Mouse (Mus musculus): Measurements from ENCODE around the gene Lurap1. TPM values are rescaled to one million over a fixed set of nuclear protein-coding genes. Genes with fewer than 3 reads are reported as not detected.
A peak's percentile ranks its signal among the peaks of the same experiment; 100 is the strongest.

Lurap1 gene
- 1.8 and 1.9 TPM in 2 replicates for polyA plus RNA-seq (2016; fragmentation: Nextera tagmentation; extraction: Ambion mirVana)

GRCm38 (mm10) chr4:116151238-116151637 is at the start of gene Lurap1:
Gene Lurap1 (minus strand): TSS chr4:116151338.
- WGBS, result 76% methylated on average over 6 of the region's 6 CpGs

DNA sequence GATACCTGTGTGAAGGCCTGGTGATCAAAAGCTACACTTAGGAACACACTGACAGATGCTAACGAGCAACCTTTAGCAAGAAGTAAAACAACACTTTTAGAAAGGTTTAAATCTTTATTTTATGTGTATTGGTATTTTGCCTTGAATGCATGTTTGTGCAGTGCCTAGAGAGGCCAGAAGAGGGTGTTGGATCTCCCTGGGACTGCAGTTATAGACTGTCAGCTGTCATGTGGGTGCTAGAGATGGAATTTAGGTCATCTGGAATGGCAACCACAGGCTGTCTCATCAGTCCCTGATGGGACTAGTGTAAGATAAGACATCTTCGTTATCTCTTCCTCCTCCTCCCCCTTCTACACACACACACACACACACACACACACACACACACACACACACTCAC is 47.3 kb upstream of the Lurap1 start:
- H3K4me3 ChIP-seq, result no peak overlapping the region
- H3K4me2 ChIP-seq (replicated peaks), result no peak overlapping the region
- H3K4me1 ChIP-seq, result no peaks in the 10 kb centered on the region
- H3K9me3 ChIP-seq, result no peaks in the 10 kb centered on the region
- no peaks in the 10 kb centered on the region for H3K36me3 ChIP-seq
- no peak for ATAC-seq (ENCODE audit: low FRiP score, low read depth)
- 85% methylated on average over 2 of the region's 2 CpGs for WGBS
- H3K27ac ChIP-seq (replicated peaks), result no peak overlapping the region
- H3K27me3 ChIP-seq, result no peaks in the 10 kb centered on the region
- H3K9ac ChIP-seq (replicated peaks), result no peak overlapping the region

More at GRCm38 (mm10) chr4:116151238-116151637, at the start of gene Lurap1:
- Histone ChIP-seq H3K4me2 (replicated peaks) (peak within 1 kb of the TSS; percentile 71), H3K27me3 (no peaks in the 10 kb centered on the region), H3K27ac (replicated peaks) (peak within 1 kb of the TSS; percentile 86), H3K4me1 (peaks cover 16% of the 10 kb centered on the region), H3K4me3 (peak within 1 kb of the TSS; percentile 74), H3K9me3 (no peaks in the 10 kb centered on the region), H3K9ac (replicated peaks) (peak within 1 kb of the TSS; percentile 91), H3K36me3 (peaks cover 47% of the 10 kb centered on the region)
- ATAC-seq (ENCODE audit: low FRiP score, low read depth), result no peak

- H3K27ac ChIP-seq (replicated peaks), result no peak overlapping the region
- H3K4me2 ChIP-seq (replicated peaks), result no peak overlapping the region
- H3K27me3 ChIP-seq, result no peaks in the 10 kb centered on the region
- no peaks in the 10 kb centered on the region for H3K36me3 ChIP-seq
- WGBS, result 78% methylated on average over 9 of the region's 9 CpGs
- no peak overlapping the region for H3K9ac ChIP-seq (replicated peaks)
- ATAC-seq (ENCODE audit: low FRiP score, low read depth), result no peak
- no peaks in the 10 kb centered on the region for H3K9me3 ChIP-seq
- no peak overlapping the region for H3K4me3 ChIP-seq
- no peaks in the 10 kb centered on the region for H3K4me1 ChIP-seq
Measured at GRCm38 (mm10) chr4:116193583-116194383, 42.6 kb upstream of the Lurap1 start.

GRCm38 (mm10) chr4:116192286-116192835 is 41.2 kb upstream of the Lurap1 start:
- Histone ChIP-seq H3K4me2 (replicated peaks) (no peak overlapping the region), H3K36me3 (no peaks in the 10 kb centered on the region), H3K4me1 (no peaks in the 10 kb centered on the region), H3K9me3 (no peaks in the 10 kb centered on the region), H3K4me3 (no peak overlapping the region), H3K27me3 (no peaks in the 10 kb centered on the region), H3K27ac (replicated peaks) (no peak overlapping the region), H3K9ac (replicated peaks) (no peak overlapping the region)
- 66% methylated on average over 4 of the region's 4 CpGs for WGBS
- no peak for ATAC-seq (ENCODE audit: low FRiP score, low read depth)

GRCm38 (mm10) chr4:116185083-116185482 is 33.9 kb upstream of the Lurap1 start:
- Histone ChIP-seq H3K9ac (replicated peaks) (no peak overlapping the region), H3K4me2 (replicated peaks) (no peak overlapping the region), H3K36me3 (no peaks in the 10 kb centered on the region), H3K4me1 (peaks cover 7% of the 10 kb centered on the region), H3K27me3 (peaks cover 7% of the 10 kb centered on the region; the same call in 1 of the 2 replicates), H3K9me3 (no peaks in the 10 kb centered on the region), H3K4me3 (no peak overlapping the region), H3K27ac (replicated peaks) (no peak overlapping the region)
- 90% methylated on average over 4 of the region's 4 CpGs for WGBS
- ATAC-seq (ENCODE audit: low FRiP score, low read depth), result no peak

- no peak overlapping the region for H3K4me3 ChIP-seq
- no peaks in the 10 kb centered on the region for H3K36me3 ChIP-seq
- ATAC-seq (ENCODE audit: low FRiP score, low read depth), result no peak
- H3K27me3 ChIP-seq, result peaks cover 7% of the 10 kb centered on the region; the same call in 1 of the 2 replicates
- WGBS, result 2% methylated on average over 12 of the region's 12 CpGs
- H3K4me1 ChIP-seq, result peaks cover 9% of the 10 kb centered on the region
- peak overlapping the region; percentile 41 for H3K4me2 ChIP-seq (replicated peaks)
- no peak overlapping the region for H3K27ac ChIP-seq (replicated peaks)
- H3K9ac ChIP-seq (replicated peaks), result peak overlapping the region; percentile 34; the same call in 1 of the 2 replicates
- no peaks in the 10 kb centered on the region for H3K9me3 ChIP-seq
Measured at GRCm38 (mm10) chr4:116182745-116183144, 31.6 kb upstream of the Lurap1 start.

GRCm38 (mm10) chr4:116182079-116182478 is 30.9 kb upstream of the Lurap1 start:
- WGBS, result 29% methylated on average over 3 of the region's 3 CpGs
- no peak overlapping the region for H3K9ac ChIP-seq (replicated peaks)
- H3K4me3 ChIP-seq, result no peak overlapping the region
- ATAC-seq (ENCODE audit: low FRiP score, low read depth), result no peak
- no peaks in the 10 kb centered on the region for H3K36me3 ChIP-seq
- no peaks in the 10 kb centered on the region for H3K9me3 ChIP-seq
- H3K27me3 ChIP-seq, result peaks cover 7% of the 10 kb centered on the region; the same call in 1 of the 2 replicates
- no peak overlapping the region for H3K27ac ChIP-seq (replicated peaks)
- H3K4me2 ChIP-seq (replicated peaks), result no peak overlapping the region
- peaks cover 14% of the 10 kb centered on the region for H3K4me1 ChIP-seq

- H3K27ac ChIP-seq (replicated peaks), result no peak overlapping the region
- no peak overlapping the region for H3K9ac ChIP-seq (replicated peaks)
- H3K4me3 ChIP-seq, result no peak overlapping the region
- no peaks in the 10 kb centered on the region for H3K27me3 ChIP-seq
- 0 out of 2 replicates have a peak overlapping the region, but pooled peaks have one; percentile 27 for H3K4me2 ChIP-seq (replicated peaks)
- H3K9me3 ChIP-seq, result no peaks in the 10 kb centered on the region
- no peak for ATAC-seq (ENCODE audit: low FRiP score, low read depth)
- peaks cover 27% of the 10 kb centered on the region; the same call in 1 of the 2 replicates for H3K4me1 ChIP-seq
- 38% methylated on average over 5 of the region's 5 CpGs for WGBS
- H3K36me3 ChIP-seq, result no peaks in the 10 kb centered on the region
Measured at GRCm38 (mm10) chr4:116177140-116177539, 26.0 kb upstream of the Lurap1 start.

GRCm38 (mm10) chr4:116176543-116176988 is 25.4 kb upstream of the Lurap1 start:
- Histone ChIP-seq H3K4me3 (peak overlapping the region; percentile 3; the same call in 1 of the 2 replicates), H3K27ac (replicated peaks) (peak overlapping the region; percentile 56), H3K36me3 (no peaks in the 10 kb centered on the region), H3K9me3 (no peaks in the 10 kb centered on the region), H3K4me2 (replicated peaks) (peak overlapping the region; percentile 27), H3K4me1 (peaks cover 27% of the 10 kb centered on the region; the same call in 1 of the 2 replicates), H3K27me3 (no peaks in the 10 kb centered on the region), H3K9ac (replicated peaks) (no peak overlapping the region)
- peak; percentile 88 for ATAC-seq (ENCODE audit: low FRiP score, low read depth)
- WGBS, result 34% methylated on average over 10 of the region's 10 CpGs

- no peak overlapping the region for H3K4me3 ChIP-seq
- H3K36me3 ChIP-seq, result no peaks in the 10 kb centered on the region
- no peak for ATAC-seq (ENCODE audit: low FRiP score, low read depth)
- H3K4me2 ChIP-seq (replicated peaks), result peak overlapping the region; percentile 27; the same call in 1 of the 2 replicates
- H3K4me1 ChIP-seq, result peaks cover 27% of the 10 kb centered on the region; the same call in 1 of the 2 replicates
- H3K27me3 ChIP-seq, result no peaks in the 10 kb centered on the region
- no peak overlapping the region for H3K9ac ChIP-seq (replicated peaks)
- no peaks in the 10 kb centered on the region for H3K9me3 ChIP-seq
- WGBS, result 75% methylated on average over 7 of the region's 7 CpGs
- peak overlapping the region; percentile 56 for H3K27ac ChIP-seq (replicated peaks)
Measured at GRCm38 (mm10) chr4:116175711-116176542, 24.8 kb upstream of the Lurap1 start.

DNA sequence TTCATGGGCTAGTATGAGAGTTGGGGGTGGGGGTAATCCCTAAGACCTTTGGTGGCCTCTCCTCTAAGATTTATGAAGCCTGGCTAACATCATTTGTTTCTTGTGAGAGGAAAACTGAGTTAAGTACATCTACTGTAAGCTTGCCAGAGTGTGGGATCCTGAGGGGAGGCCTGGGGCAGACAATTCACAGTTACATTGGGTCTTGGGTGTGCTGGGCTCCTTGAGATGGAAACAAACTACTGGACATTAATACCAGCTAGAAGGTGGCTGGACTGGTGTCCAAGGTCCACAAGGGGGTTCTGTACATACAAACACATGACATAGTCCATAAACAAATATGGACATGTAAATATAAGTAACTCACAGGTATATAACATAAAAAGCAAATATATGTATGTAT is 24.0 kb upstream of the Lurap1 start:
- Histone ChIP-seq H3K9me3 (no peaks in the 10 kb centered on the region), H3K9ac (replicated peaks) (no peak overlapping the region), H3K27ac (replicated peaks) (no peak overlapping the region), H3K27me3 (no peaks in the 10 kb centered on the region), H3K4me2 (replicated peaks) (no peak overlapping the region), H3K4me3 (no peak overlapping the region), H3K36me3 (no peaks in the 10 kb centered on the region), H3K4me1 (peaks cover 27% of the 10 kb centered on the region; the same call in 1 of the 2 replicates)
- no peak for ATAC-seq (ENCODE audit: low FRiP score, low read depth)

All from midbrain, embryonic 12.5 days (tissue).